Mouse (Mus musculus) hematopoietic stem cell, adult 5-6 weeks (primary cell): ENCODE data around the gene Iyd. TPM values are rescaled to one million over a fixed set of nuclear protein-coding genes. Genes with fewer than 3 reads are reported as not detected.

Experiments
- ATAC-seq, 2 experiments: fragments of 125-278 bp in 1 of 2; replicated peaks in 1 of 2; 2 replicates each; pipeline ENCODE4 v1.8.0; 2016 to 2017; ENCODE audit warnings: inconsistent platforms in 2 of 2, mild to moderate bottlenecking in 2 of 2, moderate number of reproducible peaks in 2 of 2, low read depth in 1 of 2, moderate TSS enrichment in 1 of 2; ENCODE audit not compliant: low FRiP score in 2 of 2, poor library complexity in 2 of 2, severe bottlenecking in 2 of 2, insufficient read depth in 1 of 2, low TSS enrichment in 1 of 2
- total RNA-seq: library from RNA; stranded (forward); fragments of 172-1452, 232-1000 nt; gene quantifications from 2 replicates; pipeline ENCODE4 v1.2.3, GENCODE M21; 2017

The Iyd gene
- total RNA-seq, 1 experiment from 2014 or later, result not detected

DNA sequence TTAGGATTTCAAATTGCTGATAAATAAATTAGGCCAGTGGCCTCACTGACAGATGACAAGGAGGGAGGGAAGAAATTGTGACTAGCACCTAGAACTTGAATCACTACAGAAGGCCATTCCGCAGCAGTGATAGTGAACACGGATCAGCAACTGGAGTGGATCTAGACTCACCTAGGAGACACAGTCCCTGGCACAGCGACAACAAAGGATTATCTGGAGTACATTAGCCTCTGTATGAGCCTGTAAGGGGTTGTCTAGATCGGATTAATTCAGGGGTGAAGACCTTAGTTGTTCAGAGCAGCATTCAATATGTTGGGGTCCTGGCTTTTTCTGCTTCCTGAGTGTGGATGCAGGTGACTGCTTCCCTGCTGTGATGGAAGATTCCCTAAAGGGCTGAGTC is 9.4 kb upstream of the Iyd start:
- no peak for ATAC-seq

DNA sequence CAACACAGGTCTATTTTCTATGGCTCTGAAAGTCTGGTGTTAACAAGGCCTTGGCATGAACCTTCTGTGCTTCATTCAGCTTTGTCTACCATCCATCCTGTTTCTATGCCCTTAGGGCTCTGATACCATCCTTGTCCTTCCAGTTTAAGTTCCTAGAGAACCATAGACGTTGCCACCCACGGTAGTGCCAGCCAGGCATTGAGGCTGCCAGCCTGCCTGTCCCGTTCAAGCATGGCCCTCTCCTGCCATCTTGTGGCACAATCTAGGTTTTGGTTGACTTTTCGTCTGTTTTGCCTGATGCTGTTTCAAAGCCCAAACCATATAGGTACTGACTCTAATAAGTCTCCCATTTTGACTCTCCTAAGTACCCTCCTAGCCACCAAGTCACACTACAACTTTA is 8.7 kb upstream of the Iyd start:
- peak; percentile 71 to 80 for ATAC-seq

DNA sequence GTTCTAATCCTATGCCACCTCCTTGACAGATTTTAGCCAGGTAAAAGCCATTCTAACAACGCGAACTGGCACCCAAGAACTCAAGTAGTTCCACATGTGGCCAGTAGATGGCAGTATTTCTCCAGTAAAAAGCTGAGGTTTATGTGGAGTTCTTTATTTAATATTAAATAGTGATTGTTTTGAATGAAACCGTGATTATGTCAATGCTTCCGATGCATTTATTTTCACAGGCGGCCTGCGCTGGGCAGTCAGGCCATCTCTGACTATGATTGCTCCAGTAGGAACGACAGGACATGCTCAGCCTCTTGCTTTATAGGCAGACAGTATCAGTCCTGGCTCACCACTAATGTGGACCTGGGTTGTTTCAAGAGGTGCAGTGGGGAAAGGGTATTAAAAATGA is 5.6 kb upstream of the Iyd start:
- peak in 1 of 2 experiments; percentile 35; a peak in 2 of 4 replicates for ATAC-seq

DNA sequence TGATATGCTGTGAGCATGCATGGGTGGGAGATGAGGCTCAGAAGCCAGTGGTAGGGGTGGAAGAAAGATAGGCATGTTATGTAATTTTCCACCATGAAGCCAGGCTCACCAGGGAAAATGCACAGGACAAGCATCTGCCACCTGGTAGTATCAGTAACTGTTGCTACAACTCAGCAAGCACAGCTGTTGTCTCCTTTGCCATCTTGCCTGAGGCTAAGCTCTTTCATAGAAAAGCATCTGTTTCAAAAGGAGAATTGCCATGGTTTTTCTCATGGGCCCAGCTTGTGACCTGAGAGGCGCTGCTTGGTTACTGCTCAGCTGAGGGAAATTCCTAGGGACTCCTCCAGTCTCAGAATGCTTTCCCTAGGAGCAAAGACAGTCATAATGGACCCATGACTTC is 3.7 kb upstream of the Iyd start:
- no peak for ATAC-seq

DNA sequence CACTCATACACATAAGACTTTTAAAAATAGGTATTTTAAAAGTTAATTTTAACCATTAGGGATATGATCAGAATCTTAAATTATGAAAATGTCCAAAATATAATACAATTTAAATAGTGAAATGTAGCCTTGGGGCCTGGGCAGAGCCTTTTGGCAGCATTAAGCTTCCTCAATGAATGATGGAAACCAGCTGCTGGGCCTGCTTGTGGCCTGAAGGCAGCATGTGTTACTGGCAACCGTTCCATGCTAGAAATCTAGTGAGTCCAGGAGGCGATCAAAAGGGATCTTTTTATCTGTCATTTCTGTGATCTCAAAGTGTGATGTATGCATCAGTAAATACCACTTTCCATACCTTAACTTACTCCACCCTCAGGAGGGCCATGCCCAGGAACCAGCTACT is 9.3 kb downstream of the Iyd start:
- ATAC-seq, result no peak

DNA sequence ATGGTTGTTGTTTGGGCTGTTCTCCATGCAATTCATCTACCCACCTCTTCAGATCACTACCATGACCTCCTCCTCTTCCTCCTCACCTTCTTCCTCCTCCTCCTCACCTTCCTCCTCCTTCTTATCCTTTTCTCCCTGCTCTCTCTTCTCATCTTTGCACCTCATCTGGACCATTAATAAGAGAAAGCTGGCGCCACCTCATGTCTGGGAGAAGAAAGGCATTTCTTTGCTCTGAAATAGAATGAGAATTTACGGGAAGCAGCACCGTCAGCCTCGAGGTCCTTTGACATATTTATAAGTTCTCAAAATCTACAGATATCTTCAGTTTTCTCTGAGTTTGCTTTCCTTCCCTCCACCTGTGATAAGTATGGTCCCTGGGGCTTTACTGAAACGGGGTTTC is 15.1 kb downstream of the Iyd start:
- ATAC-seq, result no peak

DNA sequence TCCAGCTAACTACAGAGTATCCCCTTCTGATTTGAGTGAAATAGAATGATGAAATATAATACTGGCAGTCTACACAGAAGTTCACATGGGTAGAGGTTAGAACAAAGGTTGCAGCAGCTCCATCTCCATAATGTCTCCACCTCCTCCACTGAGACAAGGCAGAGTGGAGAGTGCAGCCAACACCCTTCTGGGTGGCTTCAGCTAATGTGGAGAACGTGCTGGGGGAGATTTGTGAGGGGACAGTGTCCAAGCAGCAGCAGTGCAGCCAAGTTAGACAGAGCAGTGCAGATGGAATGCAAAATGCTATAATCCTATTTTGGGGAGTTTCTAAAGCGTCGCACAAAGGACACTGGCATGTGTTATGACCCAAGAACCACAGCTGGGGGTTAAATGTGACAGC is 16.5 kb downstream of the Iyd start:
- no peak for ATAC-seq

DNA sequence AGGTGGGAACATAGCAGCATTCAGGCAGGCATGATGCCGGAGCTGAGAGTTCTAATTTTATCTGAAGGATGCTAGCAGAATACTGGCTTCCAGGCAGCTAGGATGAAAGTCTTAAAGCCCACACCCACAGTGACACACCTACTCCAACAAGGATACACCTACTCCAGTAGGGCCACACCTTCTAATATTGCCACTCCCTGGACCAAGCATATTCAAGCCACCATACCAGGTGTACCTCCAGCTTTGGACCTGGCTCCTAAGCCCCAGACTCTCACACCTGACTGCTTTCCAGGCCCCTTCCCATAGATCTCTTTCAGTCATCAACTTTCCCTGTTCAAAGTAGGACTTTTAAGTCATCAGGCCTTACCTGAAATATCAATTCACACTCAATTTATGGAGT is 19.1 kb downstream of the Iyd start:
- no peak for ATAC-seq

DNA sequence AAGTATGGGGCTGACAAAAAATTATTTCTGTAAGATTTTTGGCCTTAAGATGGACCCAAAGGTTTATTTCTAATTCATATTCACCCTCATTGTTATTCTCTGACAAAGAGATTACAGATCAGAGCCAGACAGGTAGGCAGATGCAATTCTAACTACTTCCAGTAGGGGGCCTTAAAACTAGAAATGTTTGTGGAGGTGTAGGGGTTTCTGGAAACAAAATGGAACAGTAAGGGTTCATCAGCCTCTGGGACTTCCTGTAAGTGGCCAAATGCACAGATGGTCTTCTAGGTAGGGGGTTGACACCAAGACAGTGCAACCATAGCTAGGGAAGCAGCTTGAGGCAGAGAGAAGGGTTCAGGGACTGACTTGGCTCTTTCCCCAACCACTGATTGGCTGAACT is 22.1 kb downstream of the Iyd start:
- 0 out of 4 replicates have a peak, but pooled peaks of 1 of the 2 experiments have one; percentile 51 for ATAC-seq

DNA sequence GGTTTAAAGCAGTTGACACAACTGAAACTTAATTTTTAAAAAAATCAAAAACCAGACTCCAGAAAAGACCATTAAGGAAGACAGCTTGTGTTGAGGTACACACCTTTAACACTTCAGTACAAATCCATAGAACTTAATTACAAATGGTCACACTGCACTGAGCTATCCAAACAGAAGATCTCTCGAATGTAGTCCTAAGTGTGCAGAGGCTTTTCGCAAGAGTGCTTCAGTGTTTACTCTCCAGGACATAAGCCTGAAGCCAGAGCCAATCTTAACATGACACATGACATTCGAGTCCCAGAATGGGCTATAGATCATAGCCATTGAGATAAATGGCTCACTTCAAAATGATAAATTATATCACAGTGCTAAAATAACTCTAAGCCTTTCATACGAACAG is 25.1 kb downstream of the Iyd start:
- ATAC-seq, result no peak

DNA sequence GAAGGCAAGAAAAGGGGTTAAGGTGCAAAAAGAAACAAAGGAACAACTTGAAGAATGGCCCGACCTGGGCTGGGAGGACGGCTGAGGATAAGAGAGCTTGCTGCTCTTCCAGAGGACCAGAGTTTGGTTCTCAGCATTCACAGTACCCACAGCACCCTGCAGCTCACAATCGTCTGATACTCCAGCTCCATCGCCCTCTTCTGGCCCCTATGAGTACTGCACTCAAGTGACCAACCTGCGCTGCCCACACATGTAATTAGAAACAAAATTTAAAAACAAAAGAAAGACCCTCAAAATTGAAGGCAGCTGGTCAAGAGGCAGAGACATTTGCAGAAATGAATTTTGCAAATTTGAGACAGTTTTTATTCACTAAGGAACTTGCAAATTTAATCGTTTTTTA is 27.8 kb downstream of the Iyd start:
- no peak for ATAC-seq

DNA sequence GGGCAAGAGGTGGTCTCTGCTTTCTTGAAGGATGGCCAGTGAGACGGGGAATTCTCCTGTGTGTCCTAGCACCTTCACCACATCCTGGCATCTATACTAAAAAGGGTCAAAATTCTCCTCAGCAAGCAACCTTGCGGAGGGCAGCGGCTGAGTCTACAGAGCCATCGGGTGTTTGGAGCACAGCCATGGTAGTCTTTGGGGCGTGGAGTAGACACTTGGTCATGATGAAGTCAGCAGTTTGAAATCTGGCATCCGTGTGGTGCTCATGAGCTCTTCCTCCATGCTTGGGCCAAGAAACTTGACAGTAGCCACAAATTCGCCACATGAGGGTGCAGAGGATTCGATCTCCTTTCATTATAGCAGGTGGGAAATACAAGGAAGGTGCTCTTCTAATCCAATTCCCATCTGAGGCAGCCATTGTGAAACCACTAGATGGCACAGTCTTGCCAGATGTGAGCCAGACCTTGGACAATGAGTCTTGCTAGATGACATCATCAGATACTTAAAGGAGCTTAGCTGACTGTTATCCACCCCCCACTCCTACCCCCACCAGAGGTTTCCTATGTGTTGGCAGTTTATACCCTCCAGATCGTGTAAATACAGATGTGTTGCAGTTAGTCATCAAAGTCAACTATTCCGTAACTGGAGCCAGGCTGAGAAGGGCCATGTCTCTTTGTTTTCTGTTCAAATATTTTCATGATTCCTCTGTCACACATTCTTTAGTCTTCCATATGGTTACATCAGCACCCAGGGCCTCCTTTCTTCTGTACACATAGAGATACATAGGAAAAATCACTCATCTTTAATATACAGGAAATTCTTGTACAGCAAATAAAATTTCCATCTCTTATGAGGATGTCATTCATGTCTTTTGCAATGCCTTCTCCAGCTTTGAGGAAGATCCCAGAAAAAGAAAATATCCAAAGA is 32.9 kb downstream of the Iyd start:
- ATAC-seq, result peak; percentile 58 to 60; a peak in 2 of 4 replicates

DNA sequence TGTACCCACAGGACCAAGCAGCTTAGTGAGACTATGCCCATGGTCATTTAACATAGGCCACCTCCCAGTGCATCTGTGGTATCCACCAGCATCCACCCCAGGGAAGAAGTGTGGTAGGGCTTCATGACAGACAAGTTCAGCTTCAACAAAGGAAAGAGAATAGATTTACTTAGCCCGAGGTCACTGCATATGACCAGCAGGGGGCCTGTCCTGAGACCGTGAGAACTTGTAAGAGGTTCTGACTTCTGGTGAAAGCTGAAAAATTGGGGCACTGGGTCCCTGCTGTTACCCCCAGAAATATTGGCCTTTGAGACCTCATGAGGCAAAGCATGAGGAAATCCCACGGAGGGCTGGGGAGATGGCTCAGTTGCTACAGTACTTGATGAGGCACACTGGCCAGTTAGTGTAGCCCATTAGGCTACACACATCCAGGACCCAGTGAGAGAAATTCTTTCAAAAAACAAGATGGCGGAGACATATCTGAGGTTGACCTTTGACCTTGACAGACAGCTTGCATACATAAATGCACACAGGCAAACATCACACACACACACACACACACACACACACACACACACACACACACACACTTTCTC is 34.0 kb downstream of the Iyd start:
- ATAC-seq, result peak; percentile 65 to 66; a peak in 2 of 4 replicates

DNA sequence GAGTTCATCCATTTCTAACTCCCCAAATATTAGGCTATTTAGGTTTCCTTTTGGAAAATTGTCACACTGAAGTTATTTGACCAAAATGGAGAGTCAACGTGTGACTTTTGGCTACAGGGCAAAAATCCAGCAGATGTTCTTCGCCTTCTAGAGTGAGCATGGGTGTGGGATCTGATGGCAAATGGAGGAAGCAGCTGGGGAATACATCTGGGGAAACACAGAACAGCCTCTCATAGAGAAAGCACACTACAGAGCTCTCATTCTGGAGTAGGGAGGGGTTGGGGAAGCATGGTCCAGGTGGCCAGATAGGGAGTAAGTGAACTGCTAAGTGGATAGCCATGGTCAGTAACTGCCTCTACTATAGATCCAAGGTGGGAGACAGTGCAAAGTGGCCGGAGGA is 50.6 kb downstream of the Iyd start:
- no peak for ATAC-seq

DNA sequence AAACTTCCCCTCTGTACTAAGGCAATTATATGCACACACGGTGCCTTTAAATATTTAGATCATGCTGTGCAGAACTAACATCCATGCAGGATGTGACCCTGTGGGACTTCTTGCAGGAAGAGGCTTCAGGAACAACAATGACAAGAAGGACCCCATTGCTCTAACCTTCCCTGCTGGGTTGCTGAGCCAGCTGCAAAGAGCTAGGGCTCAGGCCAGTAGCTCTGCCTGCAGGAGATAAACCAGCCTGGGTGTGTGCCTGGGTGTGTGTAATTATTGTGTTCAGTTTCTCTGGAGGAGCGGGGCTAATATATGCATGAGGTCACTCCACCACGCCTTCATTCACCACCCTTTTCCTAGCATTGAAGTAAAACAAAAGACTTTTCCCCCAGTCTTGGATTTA is 51.8 kb downstream of the Iyd start:
- ATAC-seq, result no peak

DNA sequence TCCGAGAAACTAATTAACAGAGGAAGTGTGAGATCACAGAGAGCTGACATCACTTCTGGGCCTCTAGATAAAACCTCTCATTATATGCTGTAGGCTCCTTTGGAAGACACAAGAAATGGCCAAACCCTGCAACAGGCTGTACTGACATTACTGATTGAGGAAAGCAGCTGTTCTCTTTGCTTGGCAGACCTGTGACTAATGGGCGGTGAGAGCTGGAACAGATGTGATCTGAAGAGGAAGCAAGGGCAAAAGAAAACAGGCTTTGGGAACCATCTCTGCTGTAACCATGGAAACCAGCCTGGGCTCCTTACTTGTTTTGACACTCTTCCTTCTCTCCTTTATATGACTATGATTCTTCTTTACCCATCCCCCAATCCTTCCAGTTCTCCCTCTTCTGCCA is 56.7 kb downstream of the Iyd start:
- ATAC-seq, result no peak

DNA sequence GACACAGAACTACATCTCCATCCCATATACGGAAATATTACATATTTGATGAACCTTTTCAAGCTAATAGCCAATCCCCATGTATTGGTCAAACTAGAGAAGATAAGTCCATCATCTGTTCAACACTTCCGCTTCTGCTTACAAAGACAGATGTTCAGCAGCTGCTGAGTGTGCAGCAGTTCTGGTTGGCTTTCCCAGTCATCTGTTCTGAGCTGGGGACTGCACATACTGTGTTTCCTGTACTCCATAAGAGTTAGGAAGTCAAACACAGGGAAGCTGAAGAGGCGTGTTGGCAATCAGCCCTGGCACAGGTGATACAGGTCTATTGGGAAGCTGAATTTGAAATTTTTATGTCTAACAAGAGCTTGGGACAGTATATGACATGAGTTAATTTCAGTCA is 57.7 kb downstream of the Iyd start:
- ATAC-seq, result no peak
